Mouse (Mus musculus) heart, embryonic 13.5 days (tissue): Measurements from ENCODE around the gene Clcn5. TPM values are rescaled to one million over a fixed set of nuclear protein-coding genes. Genes with fewer than 3 reads are reported as not detected.

Source experiments
- microRNA counts: library from miRNA; unstranded; fragments of <30 nt; microRNA quantifications from one replicate; lab custom pipeline; 2016
- microRNA-seq: library from miRNA; unstranded; fragments of <30 nt; microRNA quantifications from one replicate; pipeline ENCODE4, GENCODE M21; 2016
- polyA plus RNA-seq: library from polyadenylated mRNA; unstranded; fragments of >200 nt; fragmentation: Nextera tagmentation; extraction: Ambion mirVana; gene quantifications from 2 replicates; pipeline ENCODE4 v1.2.1, GENCODE M21; 2015

Clcn5 gene
- polyA plus RNA-seq, 1 experiment from 2014 or later: 16.2 TPM

MicroRNA genes within 50 kb of the gene (microRNA counts, 519-probe panel; counts per million panel counts)
- 4,764 counts per million, percentile 82 among the panel's probes with 10 or more counts for microRNA mmu-miR-188-3p (lab: Ali Mortazavi, UCI)
- 209 counts per million, percentile 61 among the panel's probes with 10 or more counts for microRNA mmu-miR-188-5p (lab: Ali Mortazavi, UCI)
- 4,434 counts per million, percentile 79 among the panel's probes with 10 or more counts for microRNA mmu-miR-362-3p (lab: Ali Mortazavi, UCI)
- microRNA mmu-miR-362-5p (lab: Ali Mortazavi, UCI): 3,677 counts per million, percentile 71 among the panel's probes with 10 or more counts
- microRNA mmu-miR-500 (lab: Ali Mortazavi, UCI): 209 counts per million, percentile 61 among the panel's probes with 10 or more counts
- microRNA mmu-miR-501-3p (lab: Ali Mortazavi, UCI): 2,503 counts per million, percentile 64 among the panel's probes with 10 or more counts
- 3,480 counts per million, percentile 70 among the panel's probes with 10 or more counts for microRNA mmu-miR-501-5p (lab: Ali Mortazavi, UCI)
- 4,017 counts per million, percentile 74 among the panel's probes with 10 or more counts for microRNA mmu-miR-532-3p (lab: Ali Mortazavi, UCI)
- microRNA mmu-miR-532-5p (lab: Ali Mortazavi, UCI): 5,444 counts per million, percentile 89 among the panel's probes with 10 or more counts

Small RNA genes within 50 kb of the gene (microRNA-seq; reads per million reads assigned to microRNA genes)
- gene Mir188: 2,596 reads per million, percentile 87 among the genes with 10 or more reads in this experiment
- gene Mir362: 203 reads per million, percentile 63 among the genes with 10 or more reads in this experiment
- gene Mir500: 286 reads per million, percentile 66 among the genes with 10 or more reads in this experiment
- 1,168 reads per million, percentile 81 among the genes with 10 or more reads in this experiment for gene Mir501
- 3,910 reads per million, percentile 91 among the genes with 10 or more reads in this experiment for gene Mir532

Other genes with a start within 250 kb of the Clcn5 start
- 0.44 and 0.56 TPM in 2 replicates for gene Usp27x, start 56.5 kb upstream of the Clcn5 start, polyA plus RNA-seq